Mouse (Mus musculus) thymus, adult 2 months (tissue): Measurements from ENCODE around the gene Adora3. TPM values are rescaled to one million over a fixed set of nuclear protein-coding genes. Genes with fewer than 3 reads are reported as not detected.

Experiments used
- DNase-seq: peaks from one replicate; pipeline ENCODE4 v3.0.0; 2021
- H3K27ac ChIP-seq: fragments of 200-500 bp; 2 replicates; pipeline ENCODE4 v1.5.1; 2012; ENCODE audit warnings: low read length, control low read depth; ENCODE audit not compliant: control insufficient read depth, insufficient read depth
- H3K27me3 ChIP-seq: fragments of 200-500 bp; 2 replicates; pipeline ENCODE4 v1.6.1; 2012; ENCODE audit warnings: mild to moderate bottlenecking, low read length, moderate library complexity, mixed read lengths; ENCODE audit not compliant: control insufficient read depth, insufficient read depth
- H3K36me3 ChIP-seq: fragments of 200-500 bp; 2 replicates; pipeline ENCODE4 v1.6.1; 2012; ENCODE audit warnings: mild to moderate bottlenecking, low read length, moderate library complexity; ENCODE audit not compliant: control insufficient read depth, insufficient read depth
- H3K4me1 ChIP-seq: fragments of 200-500 bp; replicated peaks from 2 replicates; pipeline ENCODE4 v1.6.1; 2012; ENCODE audit warnings: low read length; ENCODE audit not compliant: control insufficient read depth, insufficient read depth
- H3K4me3 ChIP-seq: fragments of 200-500 bp; 2 replicates; pipeline ENCODE4 v1.5.1; 2012; ENCODE audit warnings: mild to moderate bottlenecking, low read length, control low read depth, moderate library complexity; ENCODE audit not compliant: control insufficient read depth, insufficient read depth
- CTCF ChIP-seq: fragments of 200-500 bp; IDR thresholded peaks from 2 replicates; pipeline ENCODE4 v1.5.1; 2012; ENCODE audit warnings: mild to moderate bottlenecking, control low read depth, low read length, moderate library complexity, borderline replicate concordance; ENCODE audit not compliant: control insufficient read depth, poor library complexity, insufficient read depth; ENCODE audit errors: extremely low read depth
- POLR2A ChIP-seq: fragments of 200-500 bp; IDR thresholded peaks from 2 replicates; pipeline ENCODE4 v1.6.1; 2012; ENCODE audit warnings: mild to moderate bottlenecking, low read length, control low read depth, moderate library complexity; ENCODE audit not compliant: control insufficient read depth, poor library complexity, insufficient read depth; ENCODE audit errors: extremely low read depth
- WGBS: fragments of 180-500 bp; shearing (Covaris S2); methylation state at CpG from one replicate; pipeline ENCODE4 v1.1.7; 2018; 5-methylcytosine and 5-hydroxymethylcytosine counted together
- polyA plus RNA-seq: library from polyadenylated mRNA; depleted of rRNA; stranded (reverse); fragments of >200 nt; gene quantifications from 2 replicates; pipeline ENCODE4 v1.2.3, GENCODE M21; 2012

Gene Adora3
- polyA plus RNA-seq, 1 experiment: 0.90 TPM

DNA sequence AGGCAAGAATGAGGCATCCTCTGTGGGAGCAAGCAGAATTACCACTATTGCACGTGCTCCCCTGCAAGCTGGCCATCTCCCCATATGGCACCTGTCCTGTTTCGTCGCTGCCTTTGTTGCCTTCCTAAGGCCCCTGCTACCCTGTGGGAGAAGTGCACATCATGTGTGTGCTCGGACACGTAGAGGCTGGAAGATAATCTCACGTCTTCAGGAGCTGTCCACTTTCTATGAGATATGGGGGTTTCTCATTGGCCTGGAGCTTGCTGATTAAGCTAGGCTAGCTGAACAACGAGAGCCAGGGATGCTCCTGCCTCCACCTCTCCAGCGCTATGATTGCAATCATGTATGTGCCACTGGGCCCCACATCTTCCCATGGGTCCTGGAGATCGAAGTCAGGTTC lies 54.0 kb downstream of the Adora3 start:
- Histone ChIP-seq H3K4me1 (peaks cover 3% of the 10 kb centered on the region), H3K27me3 (no peaks in the 10 kb centered on the region), H3K4me3 (no peak overlapping the region), H3K36me3 (no peaks in the 10 kb centered on the region), H3K27ac (no peak overlapping the region)
- WGBS: 97% methylated on average over 9 of the region's 9 CpGs
- no peak for DNase-seq
- TF ChIP-seq POLR2A: no peak
- no peak for TF ChIP-seq CTCF

DNA sequence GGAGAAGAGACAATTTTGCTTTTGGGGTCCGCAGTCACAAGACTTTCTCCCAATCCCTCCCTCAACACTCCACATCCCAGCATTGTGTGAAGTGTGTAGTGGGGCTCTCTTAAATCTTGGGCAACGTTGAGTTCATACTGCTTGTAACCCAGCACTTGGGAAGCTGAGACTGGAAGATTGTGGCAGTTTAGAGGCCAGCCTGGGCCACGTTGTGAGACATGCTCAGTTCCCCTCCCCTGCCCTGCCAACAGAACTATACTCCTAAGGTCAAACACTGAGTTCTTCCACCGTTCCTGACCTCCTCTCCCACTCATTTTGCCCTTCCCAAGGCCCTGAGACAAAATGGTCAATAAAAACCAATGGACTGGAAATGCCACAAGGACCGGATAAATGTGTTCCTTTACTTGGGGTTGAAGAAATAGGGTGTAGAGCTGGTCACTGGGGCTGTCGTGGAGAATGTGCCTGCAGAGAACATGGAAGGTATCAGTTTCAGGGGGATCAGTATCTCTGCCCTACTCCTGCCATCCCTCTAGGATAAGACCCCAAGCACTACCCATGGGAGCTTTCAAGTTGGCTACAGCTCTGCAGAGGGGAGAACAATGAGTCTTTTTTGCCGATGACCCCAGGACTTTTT lies 57.0 kb downstream of the Adora3 start:
- Histone ChIP-seq H3K27ac (no peak overlapping the region), H3K4me3 (no peak overlapping the region), H3K36me3 (no peaks in the 10 kb centered on the region), H3K27me3 (no peaks in the 10 kb centered on the region), H3K4me1 (peaks cover 7% of the 10 kb centered on the region)
- TF ChIP-seq CTCF (no peak), POLR2A (no peak)
- no peak for DNase-seq
- WGBS: 87% methylated on average over 7 of the region's 7 CpGs

DNA sequence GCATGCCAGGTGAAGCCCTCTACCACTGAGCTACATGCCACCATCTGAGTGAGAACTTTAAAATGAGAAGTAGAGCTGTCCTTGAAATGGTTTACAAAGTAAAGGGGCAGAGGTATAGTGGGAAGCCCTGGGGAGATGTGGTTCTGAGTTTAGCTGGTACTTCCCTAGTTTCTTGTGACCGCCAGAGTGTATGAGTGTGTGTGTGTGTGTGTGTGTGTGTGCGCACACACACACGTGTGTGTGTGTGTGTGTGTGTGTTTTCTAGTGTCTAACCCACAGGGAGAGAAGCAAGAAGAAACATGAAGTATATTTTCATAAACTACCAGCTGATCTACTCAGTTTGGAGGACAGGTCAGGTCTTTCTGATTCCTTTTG lies 57.5 kb downstream of the Adora3 start:
- H3K27me3 ChIP-seq: no peaks in the 10 kb centered on the region
- no peak overlapping the region for H3K27ac ChIP-seq
- DNase-seq: no peak
- TF ChIP-seq POLR2A (no peak), CTCF (no peak)
- H3K4me1 ChIP-seq: peaks cover 8% of the 10 kb centered on the region
- WGBS: 75% methylated on average over 3 of the region's 3 CpGs
- H3K36me3 ChIP-seq: no peaks in the 10 kb centered on the region
- H3K4me3 ChIP-seq: no peak overlapping the region

DNA sequence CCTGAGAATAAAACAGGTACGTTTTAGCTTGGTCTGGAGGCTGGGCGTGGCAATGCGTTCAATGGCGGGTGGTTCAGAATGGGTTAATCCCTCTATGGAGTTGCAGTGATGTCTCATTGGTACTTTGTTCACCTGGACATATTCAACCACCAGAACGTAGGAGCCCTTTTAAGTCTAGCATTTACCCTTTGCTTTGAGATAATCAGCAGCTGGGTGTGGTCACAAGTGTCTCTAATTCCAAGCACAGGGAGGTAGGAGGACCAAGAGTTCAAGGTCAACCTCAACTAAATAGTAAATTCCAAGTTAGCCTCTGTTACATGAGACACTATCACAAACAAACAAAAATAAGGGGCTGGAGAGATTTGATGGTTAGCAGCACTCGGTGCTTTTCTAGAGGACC lies 58.1 kb downstream of the Adora3 start:
- WGBS: 89% methylated on average over 6 of the region's 6 CpGs
- DNase-seq: no peak
- Histone ChIP-seq H3K36me3 (no peaks in the 10 kb centered on the region), H3K4me1 (peaks cover 8% of the 10 kb centered on the region), H3K27me3 (no peaks in the 10 kb centered on the region), H3K4me3 (no peak overlapping the region), H3K27ac (no peak overlapping the region)
- no peak for TF ChIP-seq CTCF
- TF ChIP-seq POLR2A: no peak

GRCm38 (mm10) chr3:105929821-105930220 lies 59.2 kb downstream of the Adora3 start:
- 0 out of 2 replicates have a peak overlapping the region, but pooled peaks have one; percentile 26 for H3K27ac ChIP-seq
- peak; percentile 19 for DNase-seq
- no peaks in the 10 kb centered on the region for H3K27me3 ChIP-seq
- H3K36me3 ChIP-seq: no peaks in the 10 kb centered on the region
- 6% methylated on average over 7 of the region's 7 CpGs for WGBS
- TF ChIP-seq CTCF: no peak
- no peak for TF ChIP-seq POLR2A
- H3K4me1 ChIP-seq: peaks cover 8% of the 10 kb centered on the region
- no peak overlapping the region for H3K4me3 ChIP-seq

- Histone ChIP-seq H3K36me3 (no peaks in the 10 kb centered on the region), H3K4me3 (no peak overlapping the region), H3K27ac (no peak overlapping the region), H3K4me1 (peaks cover 8% of the 10 kb centered on the region), H3K27me3 (no peaks in the 10 kb centered on the region)
- TF ChIP-seq POLR2A (no peak), CTCF (no peak)
- 67% methylated on average over 2 of the region's 2 CpGs for WGBS
- DNase-seq: no peak
Measured at GRCm38 (mm10) chr3:105931095-105931494, 60.4 kb downstream of the Adora3 start.
